ENCODE assay signal across 28 mouse cellular contexts in genomic region chr4:88909600-88910534, GRCm38 (mm10). TPM values are rescaled to one million over a fixed set of nuclear protein-coding genes. Genes with fewer than 3 reads are reported as not detected.
DNase-seq lines count a peak whose midpoint lies in the region; ATAC-seq and TF ChIP-seq lines count a peak whose summit lies in the region.
"Had no signal": no experiment of that assay in that cellular context is flagged by ENCODE, and none has a peak within 500 bp of the region (broad histone marks: within the 10 kb centered on the region; RNA-seq: fewer than 3 reads in every experiment).

No protein-coding gene starts in this region.

- H3K9me3 ChIP-seq in liver, embryonic 12.5 days (replicated peaks) = no peaks in the 10 kb centered on the region
- no peaks in the 10 kb centered on the region for H3K9me3 ChIP-seq in intestine, postnatal 0 days (ENCODE audit: control insufficient read depth)
- H3K9me3 ChIP-seq in forebrain, postnatal 0 days (ENCODE audit: low read length) = no peaks in the 10 kb centered on the region
- H3K9me3 ChIP-seq: embryonic facial prominence, embryonic 12.5 days; forebrain, embryonic 15.5 days; heart, embryonic 13.5 days had no signal

- no peaks in the 10 kb centered on the region for H3K27me3 ChIP-seq in liver, adult 2 months (ENCODE audit: control insufficient read depth, insufficient read depth, low read length)
- H3K27me3 ChIP-seq in liver, embryonic 12.5 days (replicated peaks) = no peaks in the 10 kb centered on the region
- H3K27me3 ChIP-seq in intestine, postnatal 0 days (replicated peaks; ENCODE audit: control insufficient read depth, insufficient read depth, low read length) = no peaks in the 10 kb centered on the region
- H3K27me3 ChIP-seq in forebrain, postnatal 0 days (ENCODE audit: insufficient read depth, low read length) = no peaks in the 10 kb centered on the region
- H3K27me3 ChIP-seq: embryonic facial prominence, embryonic 12.5 days; forebrain, embryonic 15.5 days; heart, embryonic 13.5 days had no signal

- no peak for TF ChIP-seq CTCF in liver, adult 2 months (IDR thresholded peaks at IDR 0.05; ENCODE audit: low read depth, low read length)
- TF ChIP-seq CTCF in lung, adult 2 months (IDR thresholded peaks at IDR 0.05; ENCODE audit: insufficient read depth, low read length) = no peak
- TF ChIP-seq CTCF in intestine, postnatal 0 days (IDR thresholded peaks at IDR 0.05; ENCODE audit: low read depth) = no peak
- TF ChIP-seq CTCF in forebrain, postnatal 0 days (IDR thresholded peaks at IDR 0.05; ENCODE audit: low read depth) = no peak

- DNase-seq in liver, adult 2 months (ENCODE audit: extremely low read depth, low read depth, low spot score) = peak; percentile 97
- DNase-seq in lung, postnatal 36 days = peak; percentile 7
- DNase-seq in lung, adult 2 months = no peak
- DNase-seq in yolk sac, embryonic 10.5 days (ENCODE audit: low spot score) = peak; percentile 29
- DNase-seq in forebrain, postnatal 0 days = no peak
- no peak for DNase-seq in adrenal gland, postnatal 14 days
- DNase-seq: adrenal gland, adult 2 months; cerebellum, adult 11 months; cerebellum, adult 9-10 months; cerebellum, postnatal 25 days; gastrocnemius, postnatal 14 days; heart, postnatal 36 days had no signal

- no peak overlapping the region for H3K4me2 ChIP-seq in liver, embryonic 12.5 days
- H3K4me2 ChIP-seq in intestine, postnatal 0 days (replicated peaks; ENCODE audit: low read depth) = no peak overlapping the region
- H3K4me2 ChIP-seq in forebrain, postnatal 0 days (ENCODE audit: low read depth) = no peak overlapping the region
- H3K4me2 ChIP-seq: embryonic facial prominence, embryonic 12.5 days; forebrain, embryonic 15.5 days; heart, embryonic 13.5 days had no signal

- no peak for ATAC-seq in liver, embryonic 12.5 days
- ATAC-seq in intestine, postnatal 0 days = peak; percentile 55
- ATAC-seq in forebrain, postnatal 0 days = no peak
- ATAC-seq: forebrain, embryonic 15.5 days; hindbrain, embryonic 16.5 days had no signal

- 37% methylated on average over 10 of the region's 10 CpGs for WGBS in liver, adult 2 months
- 77% methylated on average over 10 of the region's 10 CpGs for WGBS in liver, embryonic 12.5 days (ENCODE audit: insufficient replicate concordance)
- WGBS in lung, adult 2 months = 71% methylated on average over 10 of the region's 10 CpGs
- WGBS in intestine, postnatal 0 days = 54% methylated on average over 10 of the region's 10 CpGs
- WGBS in forebrain, postnatal 0 days = 89% methylated on average over 10 of the region's 10 CpGs

- no peak overlapping the region for H3K9ac ChIP-seq in liver, adult 2 months (ENCODE audit: low read depth, low read length)
- H3K9ac ChIP-seq in liver, embryonic 12.5 days = no peak overlapping the region
- H3K9ac ChIP-seq in intestine, postnatal 0 days (ENCODE audit: low read depth, low read length) = no peak overlapping the region
- H3K9ac ChIP-seq in forebrain, postnatal 0 days = no peak overlapping the region
- H3K9ac ChIP-seq: embryonic facial prominence, embryonic 12.5 days; forebrain, embryonic 15.5 days; heart, embryonic 13.5 days had no signal

- peak overlapping the region; percentile 61 for H3K27ac ChIP-seq in liver, adult 2 months (replicated peaks; ENCODE audit: insufficient read depth, low read depth, low read length)
- no peak overlapping the region for H3K27ac ChIP-seq in liver, embryonic 12.5 days
- peak overlapping the region; percentile 24; the same call in 1 of the 2 replicates for H3K27ac ChIP-seq in intestine, postnatal 0 days (ENCODE audit: low read depth, low read length)
- H3K27ac ChIP-seq in forebrain, postnatal 0 days (ENCODE audit: low read depth, low read length) = no peak overlapping the region
- H3K27ac ChIP-seq: embryonic facial prominence, embryonic 12.5 days; forebrain, embryonic 15.5 days; heart, embryonic 13.5 days had no signal

- no peak overlapping the region for H3K4me3 ChIP-seq in liver, adult 2 months (ENCODE audit: insufficient read depth, low read depth, low read length)
- H3K4me3 ChIP-seq in liver, embryonic 12.5 days = no peak overlapping the region
- no peak overlapping the region for H3K4me3 ChIP-seq in lung, adult 2 months (replicated peaks; ENCODE audit: extremely low read depth, low read depth, low read length)
- H3K4me3 ChIP-seq in intestine, postnatal 0 days (ENCODE audit: low read depth, low read length) = no peak overlapping the region
- H3K4me3 ChIP-seq in forebrain, postnatal 0 days (ENCODE audit: low read depth, low read length) = no peak overlapping the region
- H3K4me3 ChIP-seq: embryonic facial prominence, embryonic 12.5 days; forebrain, embryonic 15.5 days; heart, embryonic 13.5 days had no signal

- no peaks in the 10 kb centered on the region for H3K36me3 ChIP-seq in liver, adult 2 months (ENCODE audit: control insufficient read depth, insufficient read depth, low read length)
- H3K36me3 ChIP-seq in liver, embryonic 12.5 days = no peaks in the 10 kb centered on the region
- no peaks in the 10 kb centered on the region for H3K36me3 ChIP-seq in intestine, postnatal 0 days (ENCODE audit: control insufficient read depth, insufficient read depth)
- no peaks in the 10 kb centered on the region for H3K36me3 ChIP-seq in forebrain, postnatal 0 days (ENCODE audit: insufficient read depth)
- H3K36me3 ChIP-seq: embryonic facial prominence, embryonic 12.5 days; forebrain, embryonic 15.5 days; heart, embryonic 13.5 days had no signal

- no peak for TF ChIP-seq POLR2A in liver, adult 2 months (IDR thresholded peaks at IDR 0.05; ENCODE audit: extremely low read depth, insufficient read depth, low read length)
- no peak for TF ChIP-seq POLR2A in lung, adult 2 months (IDR thresholded peaks at IDR 0.05; ENCODE audit: borderline replicate concordance, extremely low read depth, low read depth, low read length)

- H3K79me2 ChIP-seq in liver, adult 2 months (ENCODE audit: control insufficient read depth, insufficient read depth, low read length) = no peaks in the 10 kb centered on the region; the same call in 1 of the 2 replicates

- H3K4me1 ChIP-seq in liver, adult 2 months (ENCODE audit: control insufficient read depth, insufficient read depth, low read length) = peaks cover 9% of the 10 kb centered on the region
- peaks cover 27% of the 10 kb centered on the region for H3K4me1 ChIP-seq in liver, embryonic 12.5 days
- 0 out of 2 replicates have a peak, but pooled peaks cover 3% of the 10 kb centered on the region for H3K4me1 ChIP-seq in lung, adult 2 months (ENCODE audit: control insufficient read depth, insufficient read depth, low read length)
- peaks cover 7% of the 10 kb centered on the region; the same call in 1 of the 2 replicates for H3K4me1 ChIP-seq in intestine, postnatal 0 days (replicated peaks; ENCODE audit: control insufficient read depth, insufficient read depth, low read length)
- no peaks in the 10 kb centered on the region for H3K4me1 ChIP-seq in forebrain, postnatal 0 days (ENCODE audit: insufficient read depth)
- H3K4me1 ChIP-seq: embryonic facial prominence, embryonic 12.5 days; forebrain, embryonic 15.5 days; heart, embryonic 13.5 days had no signal

RNA-seq across cellular contexts. Expression of gene Ifne, which starts 29.9 kb away (rescaled TPM):
- not detected in 2 replicates for total RNA-seq in liver, adult 2 months (2014; rRNA removed)
- not detected in 2 replicates for polyA plus RNA-seq in liver, adult 2 months (2012; rRNA removed)
- polyA plus RNA-seq in liver, embryonic 12.5 days (2016; fragmentation: Nextera tagmentation; extraction: Ambion mirVana) = not detected in 2 replicates
- not detected in 2 replicates for polyA plus RNA-seq in lung, adult 2 months (2012; rRNA removed)
- not detected in 2 replicates for polyA plus RNA-seq in intestine, postnatal 0 days (2015; fragmentation: Nextera tagmentation; extraction: Ambion mirVana)
- total RNA-seq in forebrain, postnatal 0 days (2014; rRNA removed) = not detected in 2 replicates
- polyA plus RNA-seq in forebrain, postnatal 0 days (2015; fragmentation: Nextera tagmentation; extraction: Ambion mirVana) = not detected in 2 replicates
- total RNA-seq in adrenal gland, postnatal 14 days (2021) = not detected in 2 replicates
- total RNA-seq: adrenal gland, adult 2 months; adrenal gland, postnatal 4 days; ES-E14; gastrocnemius, postnatal 14 days; heart, adult 8-10 months; heart, postnatal 36 days had no signal
- polyA plus RNA-seq: adrenal gland, adult 2 months; brain, embryonic 14.5 days; cortical plate, adult 2 months; embryonic facial prominence, embryonic 12.5 days; forebrain, embryonic 11.5 days; forebrain, embryonic 15.5 days; frontal cortex, adult 2 months; gonadal fat pad, adult 2 months; heart, embryonic 13.5 days; heart, postnatal 0 days; hindbrain, embryonic 11.5 days; hindbrain, embryonic 16.5 days had no signal

RNA-seq across cellular contexts. Expression of gene Ifna1, which starts 60.0 kb away (rescaled TPM):
- total RNA-seq in liver, adult 2 months (2014; rRNA removed) = not detected in 2 replicates
- polyA plus RNA-seq in liver, adult 2 months (2012; rRNA removed) = not detected in 2 replicates
- polyA plus RNA-seq in liver, embryonic 12.5 days (2016; fragmentation: Nextera tagmentation; extraction: Ambion mirVana) = not detected in 2 replicates
- polyA plus RNA-seq in lung, adult 2 months (2012; rRNA removed) = not detected in 2 replicates
- polyA plus RNA-seq in intestine, postnatal 0 days (2015; fragmentation: Nextera tagmentation; extraction: Ambion mirVana) = not detected in 2 replicates
- total RNA-seq in forebrain, postnatal 0 days (2014; rRNA removed) = not detected in 2 replicates
- polyA plus RNA-seq in forebrain, postnatal 0 days (2015; fragmentation: Nextera tagmentation; extraction: Ambion mirVana) = not detected in 2 replicates
- total RNA-seq in adrenal gland, postnatal 14 days (2021) = not detected in 2 replicates
- total RNA-seq: adrenal gland, adult 2 months; adrenal gland, postnatal 4 days; ES-E14; gastrocnemius, postnatal 14 days; heart, adult 8-10 months; heart, postnatal 36 days had no signal
- polyA plus RNA-seq: adrenal gland, adult 2 months; brain, embryonic 14.5 days; cortical plate, adult 2 months; embryonic facial prominence, embryonic 12.5 days; forebrain, embryonic 11.5 days; forebrain, embryonic 15.5 days; frontal cortex, adult 2 months; gonadal fat pad, adult 2 months; heart, embryonic 13.5 days; heart, postnatal 0 days; hindbrain, embryonic 11.5 days; hindbrain, embryonic 16.5 days had no signal

Comparison
In these comparisons a context has a peak if more than half of its experiments do, and no peak if none do; other contexts are left out.
1. DNase-seq: peak in liver, adult 2 months (single experiment), lung, postnatal 36 days (single experiment) and yolk sac, embryonic 10.5 days (single experiment); none in lung, adult 2 months (single experiment), forebrain, postnatal 0 days (single experiment) and adrenal gland, postnatal 14 days (single experiment).
2. H3K27ac ChIP-seq: peak in liver, adult 2 months (single experiment) and intestine, postnatal 0 days (single experiment); none in liver, embryonic 12.5 days (single experiment) and forebrain, postnatal 0 days (single experiment).